Mouse (Mus musculus) mammary gland, adult 2 months (tissue): ENCODE results near the gene Vmn1r160. TPM values are rescaled to one million over a fixed set of nuclear protein-coding genes. Genes with fewer than 3 reads are reported as not detected.

Experiments
- polyA plus RNA-seq: library from polyadenylated mRNA; depleted of rRNA; stranded (reverse); fragments of >200 nt; gene quantifications from 2 replicates; pipeline ENCODE4 v1.2.3, GENCODE M21; 2012; ENCODE audit warnings: low replicate concordance; rRNA removed

Gene Vmn1r160
- polyA plus RNA-seq: not detected in 2 replicates

DNA sequence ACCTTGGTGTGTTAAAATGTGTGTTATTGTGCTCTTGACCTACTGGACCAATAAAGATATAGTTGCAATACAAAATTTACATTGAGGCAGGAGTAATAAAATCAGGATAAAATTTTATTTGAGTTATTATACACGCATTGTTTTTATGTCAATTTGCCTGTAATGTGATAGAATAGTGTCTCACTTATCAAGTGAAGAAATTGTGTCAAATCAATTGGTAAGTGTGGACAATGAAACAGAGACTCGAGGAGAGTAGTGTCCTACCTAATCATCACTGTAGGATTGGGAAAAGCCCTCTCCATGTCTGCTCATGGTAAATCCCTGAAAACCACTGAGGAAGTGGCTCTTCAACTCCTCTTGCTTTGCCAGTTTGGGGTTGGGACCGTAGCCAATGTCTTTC is at the start of gene Vmn1r160:
Gene Vmn1r160 (plus strand): TSS at position 301 of the 400 bp plus-strand sequence.

DNA sequence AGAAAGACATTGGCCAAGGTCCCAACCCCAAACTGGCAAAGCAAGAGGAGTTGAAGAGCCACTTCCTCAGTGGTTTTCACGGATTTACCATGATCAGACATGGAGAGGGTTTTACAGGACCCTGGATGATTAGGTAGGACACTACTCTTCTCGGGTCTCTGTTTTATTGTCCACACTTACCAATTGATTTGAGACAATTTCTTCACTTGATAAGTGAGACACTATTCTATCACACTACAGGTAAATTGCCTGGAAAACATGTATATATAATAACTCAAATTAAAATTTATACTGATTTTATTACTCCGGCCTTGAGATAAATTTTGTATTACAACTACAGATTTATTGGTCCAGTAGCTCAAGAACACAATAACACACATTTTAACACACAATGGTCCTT is 27.5 kb upstream of the Vmn1r160 start, which contains the start of gene Vmn1r159:
Gene Vmn1r159 (minus strand): TSS at position 101 of the 400 bp plus-strand sequence.

Other genes starting within 250 kb of the Vmn1r160 start
- gene Vmn1r155, start 213.2 kb upstream of the Vmn1r160 start, polyA plus RNA-seq: not detected in 2 replicates
- not detected in 2 replicates for gene Gm8693, start 178.9 kb upstream of the Vmn1r160 start, polyA plus RNA-seq
- not detected in 2 replicates for gene Gm4567, start 151.5 kb upstream of the Vmn1r160 start, polyA plus RNA-seq
- gene Vmn1r157, start 109.5 kb upstream of the Vmn1r160 start, polyA plus RNA-seq: not detected in 2 replicates
- gene Vmn1r158, start 80.4 kb upstream of the Vmn1r160 start, polyA plus RNA-seq: not detected in 2 replicates
- gene Vmn1r159, start 27.6 kb upstream of the Vmn1r160 start, polyA plus RNA-seq: not detected in 2 replicates
- gene Gm4214, start 113.4 kb downstream of the Vmn1r160 start, polyA plus RNA-seq: not detected in 2 replicates
- not detected in 2 replicates for gene Gm4216, start 148.7 kb downstream of the Vmn1r160 start, polyA plus RNA-seq
- not detected in 2 replicates for gene Vmn1r163, start 184.3 kb downstream of the Vmn1r160 start, polyA plus RNA-seq
- not detected in 2 replicates for gene Gm8720, start 196.2 kb downstream of the Vmn1r160 start, polyA plus RNA-seq